Mouse (Mus musculus): ENCODE measurements around the gene Rrp9. TPM values are rescaled to one million over a fixed set of nuclear protein-coding genes. Genes with fewer than 3 reads are reported as not detected.

Gene Rrp9
- polyA plus RNA-seq, 1 experiment from 2014 or later, result 45.6 TPM

GRCm38 (mm10) chr9:106447951-106448350 lies 27.8 kb upstream of the Rrp9 start:
- WGBS, result 38% methylated on average over 9 of the region's 9 CpGs
- 0 out of 2 replicates have a peak overlapping the region, but pooled peaks have one; percentile 21 for H3K27ac ChIP-seq (ENCODE audit: low read depth, low read length)
- H3K36me3 ChIP-seq (ENCODE audit: control insufficient read depth, insufficient read depth, low read length), result no peaks in the 10 kb centered on the region
- DNase-seq (ENCODE audit: low spot score) (no peak), ATAC-seq (peak; percentile 19)
- H3K27me3 ChIP-seq (replicated peaks; ENCODE audit: control insufficient read depth, insufficient read depth, low read length), result no peaks in the 10 kb centered on the region
- no peaks in the 10 kb centered on the region for H3K9me3 ChIP-seq (replicated peaks; ENCODE audit: control insufficient read depth, low read length)
- H3K4me1 ChIP-seq (ENCODE audit: control insufficient read depth, insufficient read depth, low read length), result peaks cover 15% of the 10 kb centered on the region
- peak overlapping the region; percentile 47 for H3K4me3 ChIP-seq (ENCODE audit: low read depth, low read length)
- H3K9ac ChIP-seq (ENCODE audit: low read length), result peak overlapping the region; percentile 70; the same call in 1 of the 2 replicates
- H3K4me2 ChIP-seq (ENCODE audit: low read length), result peak overlapping the region; percentile 74

GRCm38 (mm10) chr9:106448498-106449031 lies 27.2 kb upstream of the Rrp9 start:
- Histone ChIP-seq H3K27ac (ENCODE audit: low read depth, low read length) (no peak overlapping the region), H3K4me3 (ENCODE audit: low read depth, low read length) (peak overlapping the region; percentile 32), H3K36me3 (ENCODE audit: control insufficient read depth, insufficient read depth, low read length) (no peaks in the 10 kb centered on the region), H3K9me3 (replicated peaks; ENCODE audit: control insufficient read depth, low read length) (no peaks in the 10 kb centered on the region), H3K4me2 (ENCODE audit: low read length) (peak overlapping the region; percentile 74), H3K9ac (ENCODE audit: low read length) (peak overlapping the region; percentile 48), H3K4me1 (ENCODE audit: control insufficient read depth, insufficient read depth, low read length) (peaks cover 17% of the 10 kb centered on the region), H3K27me3 (replicated peaks; ENCODE audit: control insufficient read depth, insufficient read depth, low read length) (no peaks in the 10 kb centered on the region)
- peak; percentile 45; the same call in 1 of the 2 replicates for ATAC-seq
- peak; percentile 78 for DNase-seq (ENCODE audit: low spot score)
- 2% methylated on average over 23 of the region's 23 CpGs for WGBS

DNA sequence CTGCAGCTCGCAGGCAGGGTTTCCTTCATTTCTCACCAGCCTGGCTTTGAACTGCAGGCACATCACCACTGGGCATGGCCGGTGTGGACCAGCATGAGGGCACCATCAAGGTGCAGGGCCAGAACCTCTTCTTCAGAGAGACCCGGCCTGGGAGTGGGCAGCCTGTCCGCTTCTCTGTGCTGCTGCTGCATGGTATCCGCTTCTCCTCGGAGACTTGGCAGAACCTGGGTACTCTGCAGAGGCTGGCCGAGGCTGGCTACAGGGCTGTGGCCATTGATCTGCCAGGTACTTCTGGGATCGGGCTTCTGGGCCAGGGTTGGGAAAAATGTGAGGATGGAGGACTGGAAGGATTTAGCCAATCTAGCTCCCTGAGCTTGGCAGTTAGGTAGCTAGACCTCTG lies 25.8 kb upstream of the Rrp9 start:
- no peak overlapping the region for H3K27ac ChIP-seq (ENCODE audit: low read depth, low read length)
- no peaks in the 10 kb centered on the region for H3K9me3 ChIP-seq (replicated peaks; ENCODE audit: control insufficient read depth, low read length)
- H3K4me3 ChIP-seq (ENCODE audit: low read depth, low read length), result no peak overlapping the region
- H3K4me2 ChIP-seq (ENCODE audit: low read length), result no peak overlapping the region
- H3K9ac ChIP-seq (ENCODE audit: low read length), result no peak overlapping the region
- 96% methylated on average over 8 of the region's 8 CpGs for WGBS
- ATAC-seq (no peak), DNase-seq (ENCODE audit: low spot score) (no peak)
- peaks cover 17% of the 10 kb centered on the region for H3K4me1 ChIP-seq (ENCODE audit: control insufficient read depth, insufficient read depth, low read length)
- H3K36me3 ChIP-seq (ENCODE audit: control insufficient read depth, insufficient read depth, low read length), result no peaks in the 10 kb centered on the region
- no peaks in the 10 kb centered on the region for H3K27me3 ChIP-seq (replicated peaks; ENCODE audit: control insufficient read depth, insufficient read depth, low read length)

GRCm38 (mm10) chr9:106450661-106451060 lies 25.1 kb upstream of the Rrp9 start:
- H3K9me3 ChIP-seq (replicated peaks; ENCODE audit: control insufficient read depth, low read length), result no peaks in the 10 kb centered on the region
- no peak overlapping the region for H3K27ac ChIP-seq (ENCODE audit: low read depth, low read length)
- WGBS, result 25% methylated on average over 9 of the region's 9 CpGs
- H3K4me3 ChIP-seq (ENCODE audit: low read depth, low read length), result no peak overlapping the region
- no peaks in the 10 kb centered on the region for H3K27me3 ChIP-seq (replicated peaks; ENCODE audit: control insufficient read depth, insufficient read depth, low read length)
- ATAC-seq (no peak), DNase-seq (ENCODE audit: low spot score) (peak; percentile 44)
- H3K9ac ChIP-seq (ENCODE audit: low read length), result no peak overlapping the region
- H3K4me2 ChIP-seq (ENCODE audit: low read length), result no peak overlapping the region
- H3K4me1 ChIP-seq (ENCODE audit: control insufficient read depth, insufficient read depth, low read length), result peaks cover 23% of the 10 kb centered on the region
- H3K36me3 ChIP-seq (ENCODE audit: control insufficient read depth, insufficient read depth, low read length), result no peaks in the 10 kb centered on the region

GRCm38 (mm10) chr9:106451298-106451697 lies 24.5 kb upstream of the Rrp9 start:
- Histone ChIP-seq H3K27me3 (replicated peaks; ENCODE audit: control insufficient read depth, insufficient read depth, low read length) (no peaks in the 10 kb centered on the region), H3K9ac (ENCODE audit: low read length) (no peak overlapping the region), H3K4me2 (ENCODE audit: low read length) (no peak overlapping the region), H3K27ac (ENCODE audit: low read depth, low read length) (no peak overlapping the region), H3K4me3 (ENCODE audit: low read depth, low read length) (no peak overlapping the region), H3K9me3 (replicated peaks; ENCODE audit: control insufficient read depth, low read length) (no peaks in the 10 kb centered on the region), H3K36me3 (ENCODE audit: control insufficient read depth, insufficient read depth, low read length) (no peaks in the 10 kb centered on the region), H3K4me1 (ENCODE audit: control insufficient read depth, insufficient read depth, low read length) (peaks cover 29% of the 10 kb centered on the region)
- no peak for ATAC-seq
- no peak for DNase-seq (ENCODE audit: low spot score)
- 77% methylated on average over 11 of the region's 11 CpGs for WGBS

GRCm38 (mm10) chr9:106451899-106452298 lies 23.9 kb upstream of the Rrp9 start:
- H3K4me3 ChIP-seq (ENCODE audit: low read depth, low read length), result no peak overlapping the region
- no peak for DNase-seq (ENCODE audit: low spot score)
- H3K27me3 ChIP-seq (replicated peaks; ENCODE audit: control insufficient read depth, insufficient read depth, low read length), result no peaks in the 10 kb centered on the region
- no peaks in the 10 kb centered on the region for H3K36me3 ChIP-seq (ENCODE audit: control insufficient read depth, insufficient read depth, low read length)
- no peak overlapping the region for H3K27ac ChIP-seq (ENCODE audit: low read depth, low read length)
- H3K9ac ChIP-seq (ENCODE audit: low read length), result no peak overlapping the region
- H3K4me1 ChIP-seq (ENCODE audit: control insufficient read depth, insufficient read depth, low read length), result peaks cover 35% of the 10 kb centered on the region
- no peak overlapping the region for H3K4me2 ChIP-seq (ENCODE audit: low read length)
- H3K9me3 ChIP-seq (replicated peaks; ENCODE audit: control insufficient read depth, low read length), result no peaks in the 10 kb centered on the region
- ATAC-seq, result no peak
- WGBS, result 53% methylated on average over 2 of the region's 2 CpGs

DNA sequence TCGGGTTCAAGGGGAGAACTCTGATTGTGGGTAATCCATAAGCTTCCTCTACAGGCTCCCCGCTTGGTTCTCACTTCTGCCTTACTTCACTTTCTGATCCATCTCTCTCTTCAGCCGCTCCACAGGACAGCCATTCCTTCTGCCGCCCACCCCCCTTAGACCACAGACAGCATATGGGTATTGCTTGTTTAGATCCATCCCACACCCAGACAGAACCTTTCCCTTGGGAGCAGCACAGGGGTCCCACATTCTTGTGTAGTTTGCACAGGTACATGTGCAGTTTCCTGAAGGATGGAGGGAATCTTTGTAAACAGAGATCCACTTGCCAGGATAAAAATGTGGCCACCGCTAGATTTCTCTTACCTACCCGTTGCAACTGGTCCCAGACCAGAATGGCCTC lies 23.4 kb upstream of the Rrp9 start:
- no peaks in the 10 kb centered on the region for H3K27me3 ChIP-seq (replicated peaks; ENCODE audit: control insufficient read depth, insufficient read depth, low read length)
- H3K27ac ChIP-seq (ENCODE audit: low read depth, low read length), result no peak overlapping the region; the same call in 1 of the 2 replicates
- H3K36me3 ChIP-seq (ENCODE audit: control insufficient read depth, insufficient read depth, low read length), result no peaks in the 10 kb centered on the region
- peaks cover 40% of the 10 kb centered on the region for H3K4me1 ChIP-seq (ENCODE audit: control insufficient read depth, insufficient read depth, low read length)
- ATAC-seq (no peak), DNase-seq (ENCODE audit: low spot score) (no peak)
- WGBS, result 13% methylated on average over 6 of the region's 6 CpGs
- H3K4me3 ChIP-seq (ENCODE audit: low read depth, low read length), result peak overlapping the region; percentile 70
- peak overlapping the region; percentile 79 for H3K9ac ChIP-seq (ENCODE audit: low read length)
- no peaks in the 10 kb centered on the region for H3K9me3 ChIP-seq (replicated peaks; ENCODE audit: control insufficient read depth, low read length)
- peak overlapping the region; percentile 99 for H3K4me2 ChIP-seq (ENCODE audit: low read length)

- WGBS, result 2% methylated on average over 7 of the region's 7 CpGs
- H3K4me1 ChIP-seq (ENCODE audit: control insufficient read depth, insufficient read depth, low read length), result peaks cover 40% of the 10 kb centered on the region
Measured at GRCm38 (mm10) chr9:106452821-106453220, 22.9 kb upstream of the Rrp9 start.

DNA sequence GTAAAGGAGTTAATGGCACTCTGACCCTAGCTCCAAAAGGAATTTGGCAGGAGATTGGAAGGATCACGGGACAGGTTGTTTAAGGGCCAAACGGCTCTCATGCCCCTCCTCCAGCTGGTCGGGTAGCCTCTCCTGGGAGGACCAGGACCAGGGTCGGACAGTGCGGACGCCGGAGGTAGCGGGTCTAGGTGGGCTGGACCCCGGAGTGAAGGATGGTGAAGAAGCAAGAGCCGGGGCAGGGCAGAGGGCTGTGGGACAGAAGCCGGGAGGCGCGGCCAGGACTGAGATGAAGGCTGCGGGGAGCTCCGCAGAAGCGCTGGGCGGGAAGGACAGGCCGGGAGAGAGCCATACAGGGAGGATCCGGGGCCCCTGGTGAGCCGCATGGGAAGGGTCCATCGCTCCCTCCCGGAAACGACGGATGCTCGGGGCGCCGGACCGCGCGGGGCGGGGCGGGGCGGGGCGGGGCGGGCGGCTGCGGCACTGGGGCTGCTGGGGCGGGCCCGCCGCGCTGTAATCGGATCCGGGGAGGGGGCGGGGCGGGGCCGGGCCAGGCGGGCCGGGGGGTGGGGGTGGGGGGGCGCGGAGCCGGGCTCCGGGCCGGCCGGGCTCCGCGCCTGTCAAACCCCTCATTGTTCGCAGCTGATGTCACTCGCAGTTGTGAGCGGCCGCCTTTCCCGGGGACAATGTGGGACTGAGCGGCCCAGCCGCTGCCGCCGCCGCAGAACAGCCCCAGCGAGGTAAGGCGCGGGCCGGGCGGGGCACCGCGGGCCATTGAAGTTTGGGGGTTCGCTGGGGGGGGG lies 22.3 kb upstream of the Rrp9 start, which contains the start of gene Pcbp4:
Pcbp4 (plus strand) TSS at position 21 of the 800 bp plus-strand sequence.
- H3K27ac ChIP-seq (ENCODE audit: low read depth, low read length), result peak within 1 kb of the TSS; percentile 92
- no peaks in the 10 kb centered on the region for H3K9me3 ChIP-seq (replicated peaks; ENCODE audit: control insufficient read depth, low read length)
- ATAC-seq, result peak; percentile 77
- peak; percentile 85 for DNase-seq (ENCODE audit: low spot score)
- H3K4me3 ChIP-seq (ENCODE audit: low read depth, low read length), result peak within 1 kb of the TSS; percentile 70
- no peaks in the 10 kb centered on the region for H3K27me3 ChIP-seq (replicated peaks; ENCODE audit: control insufficient read depth, insufficient read depth, low read length)
- H3K9ac ChIP-seq (ENCODE audit: low read length), result peak within 1 kb of the TSS; percentile 79
- H3K4me2 ChIP-seq (ENCODE audit: low read length), result peak within 1 kb of the TSS; percentile 99
- H3K4me1 ChIP-seq (ENCODE audit: control insufficient read depth, insufficient read depth, low read length), result peaks cover 40% of the 10 kb centered on the region
- under 1% methylated on average over 36 of the region's 74 CpGs for WGBS
- H3K36me3 ChIP-seq (ENCODE audit: control insufficient read depth, insufficient read depth, low read length), result no peaks in the 10 kb centered on the region

More at GRCm38 (mm10) chr9:106452821-106453220, 22.9 kb upstream of the Rrp9 start:
- H3K9ac ChIP-seq (ENCODE audit: low read length), result peak overlapping the region; percentile 79
- H3K27ac ChIP-seq (ENCODE audit: low read depth, low read length), result peak overlapping the region; percentile 92
- ATAC-seq, result no peak; the same call in 1 of the 2 replicates
- H3K4me2 ChIP-seq (ENCODE audit: low read length), result peak overlapping the region; percentile 99
- H3K36me3 ChIP-seq (ENCODE audit: control insufficient read depth, insufficient read depth, low read length), result no peaks in the 10 kb centered on the region
- H3K9me3 ChIP-seq (replicated peaks; ENCODE audit: control insufficient read depth, low read length), result no peaks in the 10 kb centered on the region
- DNase-seq (ENCODE audit: low spot score), result peak; percentile 54
- peak overlapping the region; percentile 70 for H3K4me3 ChIP-seq (ENCODE audit: low read depth, low read length)
- H3K27me3 ChIP-seq (replicated peaks; ENCODE audit: control insufficient read depth, insufficient read depth, low read length), result no peaks in the 10 kb centered on the region
